7 mouse cellular contexts compared by ENCODE assay signal in genomic region chr11:53478383-53479170, GRCm38 (mm10). TPM values are rescaled to one million over a fixed set of nuclear protein-coding genes. Genes with fewer than 3 reads are reported as not detected.
DNase-seq lines count a peak whose midpoint lies in the region; ATAC-seq and TF ChIP-seq lines count a peak whose summit lies in the region.

No protein-coding gene starts in this region.

- H3K4me2 ChIP-seq in lung, embryonic 15.5 days, result peak overlapping the region; percentile 65
- peak overlapping the region; percentile 62 for H3K4me2 ChIP-seq in forebrain, embryonic 14.5 days (ENCODE audit: low read length)
- peak overlapping the region; percentile 91 for H3K4me2 ChIP-seq in stomach, embryonic 15.5 days

- H3K9ac ChIP-seq in lung, embryonic 15.5 days, result no peak overlapping the region
- peak overlapping the region; percentile 55 for H3K9ac ChIP-seq in forebrain, embryonic 14.5 days (ENCODE audit: low read length)
- H3K9ac ChIP-seq in liver, adult 2 months (ENCODE audit: low read depth, low read length), result no peak overlapping the region
- no peak overlapping the region for H3K9ac ChIP-seq in stomach, embryonic 15.5 days

- ATAC-seq in lung, embryonic 15.5 days (ENCODE audit: borderline replicate concordance, extremely low read depth, low FRiP score, low TSS enrichment), result peak; percentile 32; the same call in 1 of the 2 replicates
- 0 out of 2 replicates have a peak, but pooled peaks have one; percentile 10 for ATAC-seq in forebrain, embryonic 14.5 days
- no peak for ATAC-seq in stomach, embryonic 15.5 days (ENCODE audit: insufficient read depth, low FRiP score, low read depth)

- H3K79me2 ChIP-seq in liver, adult 2 months (ENCODE audit: control insufficient read depth, insufficient read depth, low read length), result no peaks in the 10 kb centered on the region

- no peaks in the 10 kb centered on the region for H3K36me3 ChIP-seq in lung, embryonic 15.5 days
- H3K36me3 ChIP-seq in forebrain, embryonic 14.5 days (ENCODE audit: control insufficient read depth, insufficient read depth, low read length), result no peaks in the 10 kb centered on the region
- H3K36me3 ChIP-seq in liver, adult 2 months (ENCODE audit: control insufficient read depth, insufficient read depth, low read length), result no peaks in the 10 kb centered on the region
- no peaks in the 10 kb centered on the region for H3K36me3 ChIP-seq in stomach, embryonic 15.5 days

- H3K4me3 ChIP-seq in lung, embryonic 15.5 days, result peak overlapping the region; percentile 36
- H3K4me3 ChIP-seq in forebrain, embryonic 14.5 days (ENCODE audit: low read depth, low read length), result peak overlapping the region; percentile 39
- H3K4me3 ChIP-seq in liver, adult 2 months (ENCODE audit: insufficient read depth, low read depth, low read length), result peak overlapping the region; percentile 33; the same call in 1 of the 2 replicates
- H3K4me3 ChIP-seq in stomach, embryonic 15.5 days (replicated peaks), result peak overlapping the region; percentile 46

- H3K9me3 ChIP-seq in lung, embryonic 15.5 days, result no peaks in the 10 kb centered on the region
- 0 out of 2 replicates have a peak, but pooled peaks cover 2% of the 10 kb centered on the region for H3K9me3 ChIP-seq in forebrain, embryonic 14.5 days (replicated peaks; ENCODE audit: control insufficient read depth, low read length)
- no peaks in the 10 kb centered on the region for H3K9me3 ChIP-seq in stomach, embryonic 15.5 days

- no peak for TF ChIP-seq POLR2A in liver, adult 2 months (IDR thresholded peaks at IDR 0.05; ENCODE audit: extremely low read depth, insufficient read depth, low read length)

- H3K27ac ChIP-seq in lung, embryonic 15.5 days, result no peak overlapping the region
- H3K27ac ChIP-seq in forebrain, embryonic 14.5 days (ENCODE audit: low read depth, low read length), result no peak overlapping the region
- no peak overlapping the region for H3K27ac ChIP-seq in liver, adult 2 months (replicated peaks; ENCODE audit: insufficient read depth, low read depth, low read length)
- H3K27ac ChIP-seq in stomach, embryonic 15.5 days, result no peak overlapping the region

- WGBS in lung, embryonic 15.5 days, result 4% methylated on average over 76 of the region's 79 CpGs
- whole genome bisulfite sequencing in forebrain, embryonic 14.5 days, result 5% methylated on average over 79 of the region's 79 CpGs
- 10% methylated on average over 79 of the region's 79 CpGs for WGBS in liver, adult 2 months
- WGBS in stomach, embryonic 15.5 days, result 6% methylated on average over 79 of the region's 79 CpGs

- TF ChIP-seq CTCF in liver, adult 2 months (IDR thresholded peaks at IDR 0.05; ENCODE audit: low read depth, low read length), result no peak

- peaks cover 18% of the 10 kb centered on the region for H3K4me1 ChIP-seq in lung, embryonic 15.5 days
- H3K4me1 ChIP-seq in forebrain, embryonic 14.5 days (ENCODE audit: control insufficient read depth, insufficient read depth, low read length), result peaks cover 14% of the 10 kb centered on the region; the same call in 1 of the 2 replicates
- H3K4me1 ChIP-seq in liver, adult 2 months (ENCODE audit: control insufficient read depth, insufficient read depth, low read length), result no peaks in the 10 kb centered on the region
- peaks cover 17% of the 10 kb centered on the region for H3K4me1 ChIP-seq in stomach, embryonic 15.5 days

- H3K27me3 ChIP-seq in lung, embryonic 15.5 days, result peaks cover 89% of the 10 kb centered on the region
- peaks cover 36% of the 10 kb centered on the region for H3K27me3 ChIP-seq in forebrain, embryonic 14.5 days (replicated peaks; ENCODE audit: control insufficient read depth, insufficient read depth, low read length)
- H3K27me3 ChIP-seq in liver, adult 2 months (ENCODE audit: control insufficient read depth, insufficient read depth, low read length), result peaks cover 25% of the 10 kb centered on the region
- H3K27me3 ChIP-seq in stomach, embryonic 15.5 days (replicated peaks), result peaks cover 63% of the 10 kb centered on the region

- no peak for DNase-seq in lung, postnatal 36 days
- DNase-seq in cerebellum, adult 9-11 months, result peak; percentile 71
- peak; percentile 17 for DNase-seq in forebrain, embryonic 14.5 days (ENCODE audit: low spot score)
- no peak for DNase-seq in liver, adult 2 months (ENCODE audit: extremely low read depth, low read depth, low spot score)
- DNase-seq in B cell, adult 2 months, result no peak

RNA-seq across cellular contexts. Expression of gene Gm9945, which starts 1.4 kb away (rescaled TPM):
- polyA plus RNA-seq in lung, embryonic 15.5 days (2015; fragmentation: Nextera tagmentation; extraction: Ambion mirVana), result not detected in 2 replicates
- 0.19 TPM in 1 of 2 replicates, not detected in the other for polyA plus RNA-seq in forebrain, embryonic 14.5 days (2014; fragmentation: Nextera tagmentation; extraction: Ambion mirVana)
- not detected in 2 replicates for total RNA-seq in liver, adult 2 months (2014; rRNA removed)
- not detected in 2 replicates for polyA plus RNA-seq in liver, adult 2 months (2012; rRNA removed)
- not detected in 2 replicates for polyA plus RNA-seq in stomach, embryonic 15.5 days (2015; fragmentation: Nextera tagmentation; extraction: Ambion mirVana)

RNA-seq across cellular contexts. Expression of gene Sowaha, which starts 1.5 kb away (rescaled TPM):
- 0.06 and 0.24 TPM in 2 replicates for polyA plus RNA-seq in lung, embryonic 15.5 days (2015; fragmentation: Nextera tagmentation; extraction: Ambion mirVana)
- polyA plus RNA-seq in forebrain, embryonic 14.5 days (2014; fragmentation: Nextera tagmentation; extraction: Ambion mirVana), result 1.2 and 1.7 TPM in 2 replicates
- not detected in 2 replicates for total RNA-seq in liver, adult 2 months (2014; rRNA removed)
- not detected in 2 replicates for polyA plus RNA-seq in liver, adult 2 months (2012; rRNA removed)
- 0.85 and 2.0 TPM in 2 replicates for polyA plus RNA-seq in stomach, embryonic 15.5 days (2015; fragmentation: Nextera tagmentation; extraction: Ambion mirVana)

RNA-seq across cellular contexts. Expression of gene Gm9837, which starts 8.3 kb away (rescaled TPM):
- not detected in 2 replicates for polyA plus RNA-seq in lung, embryonic 15.5 days (2015; fragmentation: Nextera tagmentation; extraction: Ambion mirVana)
- polyA plus RNA-seq in forebrain, embryonic 14.5 days (2014; fragmentation: Nextera tagmentation; extraction: Ambion mirVana), result not detected in 2 replicates
- not detected in 2 replicates for total RNA-seq in liver, adult 2 months (2014; rRNA removed)
- polyA plus RNA-seq in liver, adult 2 months (2012; rRNA removed), result not detected in 2 replicates
- not detected in 2 replicates for polyA plus RNA-seq in stomach, embryonic 15.5 days (2015; fragmentation: Nextera tagmentation; extraction: Ambion mirVana)

RNA-seq across cellular contexts. Expression of gene Shroom1, which starts 21.6 kb away (rescaled TPM):
- polyA plus RNA-seq in lung, embryonic 15.5 days (2015; fragmentation: Nextera tagmentation; extraction: Ambion mirVana), result 1.8 and 2.4 TPM in 2 replicates
- 1.5 and 1.7 TPM in 2 replicates for polyA plus RNA-seq in forebrain, embryonic 14.5 days (2014; fragmentation: Nextera tagmentation; extraction: Ambion mirVana)
- total RNA-seq in liver, adult 2 months (2014; rRNA removed), result 12.8 and 15.4 TPM in 2 replicates
- 36.6 and 43.4 TPM in 2 replicates for polyA plus RNA-seq in liver, adult 2 months (2012; rRNA removed)
- polyA plus RNA-seq in stomach, embryonic 15.5 days (2015; fragmentation: Nextera tagmentation; extraction: Ambion mirVana), result 1.3 and 1.6 TPM in 2 replicates

RNA-seq across cellular contexts. Expression of gene Gm10447, which starts 21.7 kb away (rescaled TPM):
- polyA plus RNA-seq in lung, embryonic 15.5 days (2015; fragmentation: Nextera tagmentation; extraction: Ambion mirVana), result not detected in 2 replicates
- not detected in 2 replicates for polyA plus RNA-seq in forebrain, embryonic 14.5 days (2014; fragmentation: Nextera tagmentation; extraction: Ambion mirVana)
- total RNA-seq in liver, adult 2 months (2014; rRNA removed), result 0.46 and 0.60 TPM in 2 replicates
- polyA plus RNA-seq in liver, adult 2 months (2012; rRNA removed), result 1.3 and 2.5 TPM in 2 replicates
- polyA plus RNA-seq in stomach, embryonic 15.5 days (2015; fragmentation: Nextera tagmentation; extraction: Ambion mirVana), result 0.14 and 0.19 TPM in 2 replicates

Comparison
In these comparisons a context has a peak if more than half of its experiments do, and no peak if none do; other contexts are left out.
1. DNase-seq: peak in cerebellum, adult 9-11 months (single experiment) and forebrain, embryonic 14.5 days (single experiment); none in lung, postnatal 36 days (single experiment), liver, adult 2 months (single experiment) and B cell, adult 2 months (0 of 2).
2. Peak in every context shown above with its lines, with median percentiles within 50 percentile points of each other: H3K4me2 ChIP-seq and H3K4me3 ChIP-seq.